Mouse (Mus musculus) 3T3-L1 (cell line): Measurements from ENCODE around the gene Gm17304.

Experiments used
- DNase-seq: peaks from one replicate; pipeline ENCODE4 v3.0.0-alpha.2; 2015; ENCODE audit warnings: low read depth, low spot score

Gm17304 gene

GRCm38 (mm10) chr5:106608798-106609197, at the start of gene Gm17304:
Gene Gm17304 (plus strand): TSS chr5:106609098.
- DNase-seq, result no peak

GRCm38 (mm10) chr5:106560631-106561498, 48.0 kb upstream of the Gm17304 start:
- no peak for DNase-seq

- DNase-seq, result no peak
Measured at GRCm38 (mm10) chr5:106561499-106561822, 47.4 kb upstream of the Gm17304 start.

GRCm38 (mm10) chr5:106566025-106566424, 42.9 kb upstream of the Gm17304 start:
- DNase-seq, result no peak

GRCm38 (mm10) chr5:106573742-106574559, 34.9 kb upstream of the Gm17304 start:
- peak; percentile 27 for DNase-seq

GRCm38 (mm10) chr5:106574560-106574946, 34.3 kb upstream of the Gm17304 start:
- peak; percentile 68 for DNase-seq

- no peak for DNase-seq
Measured at GRCm38 (mm10) chr5:106575098-106575497, 33.8 kb upstream of the Gm17304 start.

GRCm38 (mm10) chr5:106577237-106577888, 31.5 kb upstream of the Gm17304 start:
- no peak for DNase-seq

GRCm38 (mm10) chr5:106580943-106581342, 28.0 kb upstream of the Gm17304 start:
- no peak for DNase-seq

- DNase-seq, result peak; percentile 36
Measured at GRCm38 (mm10) chr5:106589006-106589405, 19.9 kb upstream of the Gm17304 start.

- peak; percentile 41 for DNase-seq
Measured at GRCm38 (mm10) chr5:106589670-106590069, 19.2 kb upstream of the Gm17304 start.

- DNase-seq, result no peak
Measured at GRCm38 (mm10) chr5:106590686-106591085, 18.2 kb upstream of the Gm17304 start.

- DNase-seq, result peak; percentile 21
Measured at GRCm38 (mm10) chr5:106594388-106594787, 14.5 kb upstream of the Gm17304 start.

- no peak for DNase-seq
Measured at GRCm38 (mm10) chr5:106597472-106597871, 11.4 kb upstream of the Gm17304 start.

GRCm38 (mm10) chr5:106599482-106599881, 9.4 kb upstream of the Gm17304 start:
- no peak for DNase-seq

GRCm38 (mm10) chr5:106604381-106604780, 4.5 kb upstream of the Gm17304 start:
- DNase-seq, result no peak

- DNase-seq, result no peak
Measured at GRCm38 (mm10) chr5:106605096-106605495, 3.8 kb upstream of the Gm17304 start.

- DNase-seq, result no peak
Measured at GRCm38 (mm10) chr5:106607081-106607480, 1.8 kb upstream of the Gm17304 start.

GRCm38 (mm10) chr5:106612151-106612550, 3.3 kb downstream of the Gm17304 start:
- DNase-seq, result no peak

- DNase-seq, result no peak
Measured at GRCm38 (mm10) chr5:106614570-106614969, 5.7 kb downstream of the Gm17304 start.

GRCm38 (mm10) chr5:106615006-106615405, 6.1 kb downstream of the Gm17304 start:
- no peak for DNase-seq

- DNase-seq, result no peak
Measured at GRCm38 (mm10) chr5:106620446-106620845, 11.5 kb downstream of the Gm17304 start.
